Mouse (Mus musculus) megakaryocyte, embryonic 14.5 days (primary cell): ENCODE measurements at regions not wholly inside any gene's neighbourhood (a gene's known extent, or its start where the extent isn't known, plus 50 kb on each side); places are given as distances from the start of the nearest gene placed in this dataset.

Experiments used
- FLI1 ChIP-seq: IDR thresholded peaks from 2 replicates; pipeline ENCODE4 v1.6.1; 2012; ENCODE audit warnings: low read length, inconsistent platforms, mixed read lengths
- GATA1 ChIP-seq: IDR thresholded peaks from 3 replicates; pipeline ENCODE4 v1.6.1; 2012; ENCODE audit warnings: mixed read lengths, low read length, inconsistent platforms, borderline replicate concordance

DNA sequence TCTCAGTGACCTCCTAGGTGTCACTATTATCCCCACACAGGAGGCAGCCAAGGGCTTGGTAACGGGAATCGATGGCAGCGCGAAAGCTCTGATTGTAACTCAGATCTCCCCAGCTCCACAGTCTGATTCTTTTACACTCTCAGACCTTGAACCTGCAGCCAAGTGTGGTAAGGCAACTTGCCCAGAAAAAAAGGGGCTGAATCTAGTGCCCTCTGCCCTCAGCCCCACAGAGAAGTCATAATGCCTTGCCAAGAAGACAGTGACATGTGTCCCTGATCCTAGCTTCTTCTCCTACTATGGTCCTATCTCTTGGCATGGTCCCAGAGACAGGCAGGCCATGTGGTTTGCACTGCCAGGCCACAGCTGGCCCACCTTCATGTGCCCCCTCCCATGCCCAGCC lies 68.6 kb upstream of the Pja1 start:
- TF ChIP-seq GATA1, result no peak
- TF ChIP-seq FLI1, result no peak
